Mouse (Mus musculus) gastrocnemius, adult 18-20 months (tissue): ENCODE measurements around the gene Mlx. TPM values are rescaled to one million over a fixed set of nuclear protein-coding genes. Genes with fewer than 3 reads are reported as not detected.
"Not testable (repeated sequence)": the region's sequence is repeated elsewhere in the genome, so short reads cannot be mapped to it uniquely, and the experiment has no call there.

Experiments
- DNase-seq: peaks from one replicate; pipeline ENCODE4 v3.0.0; 2021; ENCODE audit warnings: low spot score
- total RNA-seq, 2 experiments: library from RNA; stranded (reverse); gene quantifications; 2 replicates each; pipeline ENCODE4 v1.2.3; 2021

The Mlx gene
- total RNA-seq, 2 experiments from 2014 or later = 12.3 to 14.4 TPM

- peak; percentile 97 for DNase-seq
These were observed 8.4 kb downstream of the Mlx start, which contains the start of gene Psmc3ip for GRCm38 (mm10) chr11:101095314-101096024. Gene Psmc3ip, minus strand, starts transcription at chr11:101095436.

DNA sequence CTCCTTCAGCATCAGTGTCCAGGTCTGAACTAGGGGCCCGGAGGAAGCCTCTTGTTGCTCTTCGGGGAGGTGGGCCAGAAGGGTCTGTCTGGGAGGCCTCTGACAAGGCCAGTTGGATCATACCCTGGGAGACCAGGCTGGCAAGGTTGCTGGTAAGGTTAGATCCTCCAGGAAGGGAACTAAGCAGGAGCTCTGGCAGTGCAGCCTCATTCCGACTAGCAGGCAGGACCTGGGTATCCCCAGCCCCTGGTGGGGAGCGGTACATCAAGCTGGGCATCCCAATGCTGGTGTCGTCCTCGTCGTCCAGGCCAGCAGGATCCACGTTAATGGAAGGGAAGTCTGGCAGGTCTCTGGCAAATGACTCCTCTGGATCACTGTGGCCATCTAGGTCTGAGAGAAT is 11.2 kb downstream of the Mlx start:
- DNase-seq = no peak

- no peak for DNase-seq
These were observed 15.9 kb downstream of the Mlx start for GRCm38 (mm10) chr11:101103011-101103410.

DNA sequence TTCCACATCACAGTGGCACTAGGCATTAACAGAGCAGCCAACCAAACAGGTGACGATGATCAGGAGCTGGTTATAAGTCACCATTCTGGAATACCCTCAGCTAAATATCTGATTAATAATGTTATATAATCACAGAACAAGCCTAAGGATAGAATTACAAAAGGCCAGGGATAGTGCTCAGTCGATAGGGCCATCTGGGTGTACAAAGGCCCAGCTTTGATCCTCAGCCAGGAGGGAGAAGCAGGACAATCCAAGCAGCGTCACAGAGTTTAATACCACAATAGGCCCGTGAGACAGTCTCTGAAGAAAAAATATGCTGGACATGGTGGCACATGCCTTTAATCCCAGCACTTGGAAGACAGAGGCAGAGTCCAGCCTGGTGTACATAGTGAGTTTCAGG is 22.3 kb downstream of the Mlx start:
- DNase-seq = no peak

DNA sequence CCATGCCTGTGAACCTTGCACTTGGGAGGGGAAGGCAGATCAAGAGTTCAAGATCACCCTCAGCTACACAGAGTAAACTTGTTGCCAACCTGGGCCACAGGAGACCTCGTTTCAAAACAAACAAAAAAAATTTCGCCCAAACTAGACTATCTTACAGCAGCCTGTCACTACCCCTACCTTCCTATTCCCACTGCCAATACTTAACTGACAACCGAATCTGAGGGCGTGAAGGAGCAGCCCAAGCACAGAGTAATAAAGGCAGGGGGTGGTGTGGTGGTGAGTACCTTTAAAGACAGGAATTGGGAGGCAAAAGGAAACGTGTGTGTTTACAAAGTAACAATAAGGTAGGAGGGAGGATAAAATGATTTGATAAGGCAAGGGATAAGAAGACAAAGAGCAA is 23.6 kb downstream of the Mlx start:
- DNase-seq = no peak

DNA sequence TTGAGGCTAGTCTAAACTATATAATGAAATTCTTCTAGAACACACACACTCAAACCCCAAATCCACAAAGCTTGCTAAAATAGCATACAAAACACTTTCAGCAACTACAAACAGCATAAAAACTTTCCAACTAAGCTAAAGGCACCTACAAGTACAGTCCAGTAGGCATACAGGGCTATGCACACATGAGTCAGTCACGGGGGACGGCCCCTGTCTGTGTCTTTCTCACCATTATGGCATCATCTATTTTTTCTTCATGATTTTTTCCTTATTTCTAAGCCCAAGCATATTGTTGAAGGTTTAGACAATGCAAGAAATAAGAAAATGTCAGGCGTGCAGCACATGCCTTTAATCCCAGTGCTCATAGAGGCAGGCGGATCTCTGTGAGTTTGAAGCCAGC is 24.1 kb downstream of the Mlx start:
- no peak for DNase-seq

- DNase-seq = no peak
These were observed 25.1 kb downstream of the Mlx start for GRCm38 (mm10) chr11:101112186-101112585.

GRCm38 (mm10) chr11:101115564-101115963 is 28.5 kb downstream of the Mlx start:
- DNase-seq = no peak

- DNase-seq = no peak
These were observed 31.0 kb downstream of the Mlx start for GRCm38 (mm10) chr11:101118105-101118504.

GRCm38 (mm10) chr11:101119131-101119760 is 32.2 kb downstream of the Mlx start:
- DNase-seq = no peak

GRCm38 (mm10) chr11:101119761-101120544 is 32.9 kb downstream of the Mlx start, which contains the start of the genes Retreg3 and Tubg1:
Gene Retreg3, minus strand, starts transcription at chr11:101119893.
Gene Tubg1, plus strand, starts transcription at chr11:101119938.
- DNase-seq = peak; percentile 98

- no peak for DNase-seq
These were observed 33.6 kb downstream of the Mlx start for GRCm38 (mm10) chr11:101120545-101121188.

DNA sequence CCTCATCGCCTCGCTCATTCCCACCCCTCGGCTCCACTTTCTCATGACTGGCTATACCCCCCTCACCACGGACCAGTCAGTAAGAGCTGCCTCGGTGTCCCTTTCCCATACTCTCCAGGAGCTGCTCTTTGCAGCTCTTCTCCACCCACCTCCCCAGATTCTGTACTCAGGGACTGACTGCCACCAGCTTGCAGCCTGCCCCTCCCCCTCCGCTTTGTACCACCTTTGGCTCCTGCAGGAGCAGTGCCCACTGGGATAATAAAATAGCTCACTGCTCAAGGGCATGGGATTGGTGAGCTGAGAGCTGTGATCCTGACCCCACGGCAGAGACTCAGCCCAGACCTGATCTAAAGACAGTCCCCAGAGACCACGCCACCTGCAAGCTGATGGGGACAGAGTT is 37.4 kb downstream of the Mlx start:
- DNase-seq = not testable (repeated sequence)

- not testable (repeated sequence) for DNase-seq
These were observed 37.9 kb downstream of the Mlx start for GRCm38 (mm10) chr11:101125008-101125407.

DNA sequence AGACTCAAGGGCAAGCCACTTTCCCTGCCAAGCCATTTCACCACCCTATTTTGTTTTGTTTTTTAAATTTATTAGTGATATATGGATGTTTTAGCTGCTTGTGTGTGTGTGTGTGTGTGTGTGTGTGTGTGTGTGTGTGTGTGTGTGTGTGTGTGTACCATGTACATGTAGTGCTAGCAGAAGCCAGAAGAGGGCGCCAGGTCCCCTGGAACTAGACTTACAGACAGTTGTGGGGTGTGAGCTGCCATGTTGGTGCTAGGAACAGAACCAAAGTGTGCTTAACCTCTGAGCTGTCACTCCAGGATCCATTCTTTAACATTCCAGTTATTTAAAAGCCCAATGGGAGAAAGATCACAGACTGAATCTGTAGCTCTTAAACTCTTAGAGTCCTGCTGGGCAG is 40.0 kb downstream of the Mlx start:
- no peak for DNase-seq

- peak; percentile 61 for DNase-seq
These were observed 42.0 kb downstream of the Mlx start for GRCm38 (mm10) chr11:101128996-101129577.

- peak; percentile 89 for DNase-seq
These were observed 43.1 kb downstream of the Mlx start for GRCm38 (mm10) chr11:101130056-101130756.

DNA sequence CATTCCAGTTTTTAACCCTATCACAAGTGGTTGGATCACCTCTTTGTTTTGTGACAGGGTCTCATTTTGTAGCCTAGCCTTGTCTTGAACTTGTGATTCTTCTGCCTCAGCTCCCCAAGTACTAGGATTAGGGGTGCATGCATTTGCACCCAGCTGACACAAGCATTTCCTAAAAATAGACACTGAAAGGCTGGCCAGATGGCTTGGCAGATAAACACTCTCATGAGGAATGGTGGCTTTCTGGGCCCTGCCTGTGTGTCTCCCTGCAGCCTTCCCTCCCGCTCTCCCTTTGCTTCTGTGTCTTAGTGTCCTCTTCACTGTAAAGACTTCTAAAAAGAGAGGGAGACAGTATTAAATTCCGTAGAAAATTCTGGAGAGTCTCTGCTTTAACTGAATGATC is 44.1 kb downstream of the Mlx start:
- DNase-seq = peak; percentile 45

DNA sequence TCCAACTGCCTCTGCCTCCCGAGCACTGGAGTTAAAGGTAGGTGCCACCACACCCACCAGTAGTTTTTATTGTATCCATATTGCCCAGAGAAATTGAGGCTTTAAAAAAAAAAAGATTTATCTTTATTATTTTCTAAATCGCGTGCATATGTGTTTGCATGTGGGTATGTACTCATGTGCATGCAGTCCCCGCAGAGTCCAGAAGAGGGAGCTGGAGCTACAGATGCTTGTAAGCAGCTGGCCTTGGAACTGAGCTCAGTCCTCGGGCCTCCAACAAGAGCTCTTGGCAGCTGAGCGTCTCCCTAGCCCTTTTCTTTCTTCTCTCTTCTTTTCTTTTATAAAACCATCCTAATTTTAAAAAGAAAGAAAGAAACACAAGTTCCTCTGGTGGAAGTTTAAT is 44.6 kb downstream of the Mlx start:
- DNase-seq = no peak

GRCm38 (mm10) chr11:101133037-101133436 is 46.0 kb downstream of the Mlx start:
- no peak for DNase-seq
